Mouse (Mus musculus) 416B (cell line): ENCODE results near the gene Tmem219.
"Not testable (repeated sequence)": the region's sequence is repeated elsewhere in the genome, so short reads cannot be mapped to it uniquely, and the experiment has no call there.

Source experiments
- DNase-seq: peaks from one replicate; pipeline ENCODE4 v3.0.0; 2011; ENCODE audit warnings: low read depth

Gene Tmem219

DNA sequence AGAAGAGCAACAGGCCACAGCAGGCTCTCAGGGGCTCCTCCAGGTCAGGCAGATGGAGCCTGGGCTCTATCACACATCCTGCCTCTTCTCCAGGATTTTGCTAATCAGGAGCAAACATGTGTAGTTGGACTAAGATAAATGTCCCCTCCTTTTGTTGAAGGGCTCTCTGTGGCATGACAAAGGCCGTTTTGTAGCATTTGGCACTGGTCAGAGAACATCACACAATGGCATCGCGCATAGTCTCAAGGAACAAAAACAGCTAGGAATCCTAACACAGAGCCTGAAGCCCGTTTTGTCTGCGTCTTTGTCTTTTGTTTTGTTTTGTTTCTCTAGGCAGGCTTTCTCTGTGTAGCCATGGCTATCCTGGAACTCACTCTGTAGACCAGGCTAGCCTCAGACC is 1.3 kb upstream of the Tmem219 start:
- no peak for DNase-seq

DNA sequence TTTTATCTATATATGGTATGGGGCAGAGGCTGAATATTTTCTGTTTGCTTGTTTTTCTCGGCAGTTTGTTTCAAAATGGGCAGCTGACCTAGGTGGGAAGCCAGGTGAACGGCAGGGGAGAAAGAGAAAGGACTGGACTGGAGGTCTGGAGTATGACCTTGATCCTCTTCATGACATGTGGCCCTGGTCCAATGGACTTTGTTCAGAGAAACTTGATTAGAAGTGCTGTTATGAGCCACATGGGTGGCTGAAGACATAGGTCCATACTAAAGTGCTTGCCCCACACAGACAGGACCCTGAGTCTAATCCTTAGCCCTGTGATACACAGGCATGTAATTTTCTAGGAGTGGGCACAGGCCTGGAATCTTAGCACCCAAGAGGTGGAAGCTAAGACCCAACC is 1.2 kb downstream of the Tmem219 start:
- DNase-seq, result no peak

- DNase-seq, result no peak
Observed at GRCm38 (mm10) chr7:126919973-126920372, 2.7 kb downstream of the Tmem219 start.

DNA sequence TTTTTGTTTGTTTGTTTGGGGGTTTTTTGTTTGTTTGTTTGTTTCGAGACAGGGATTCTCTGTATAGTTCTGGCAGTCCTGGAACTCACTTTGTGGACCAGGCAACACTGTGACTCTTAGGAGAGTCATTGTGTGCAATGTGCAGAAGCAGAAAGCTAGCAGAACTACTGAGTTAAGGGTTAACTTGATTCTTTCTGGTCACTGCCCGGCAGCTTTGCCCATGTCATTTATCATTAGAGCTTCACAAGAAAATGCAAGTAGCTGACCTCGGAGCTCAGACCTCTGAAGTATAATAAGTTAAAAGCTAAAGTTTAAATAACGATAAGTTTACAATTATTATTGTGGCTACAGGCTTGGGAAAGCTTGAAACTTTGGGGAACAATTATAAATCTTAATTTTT is 4.4 kb downstream of the Tmem219 start:
- not testable (repeated sequence) for DNase-seq

GRCm38 (mm10) chr7:126914844-126915243 is 7.9 kb downstream of the Tmem219 start:
- DNase-seq, result no peak

DNA sequence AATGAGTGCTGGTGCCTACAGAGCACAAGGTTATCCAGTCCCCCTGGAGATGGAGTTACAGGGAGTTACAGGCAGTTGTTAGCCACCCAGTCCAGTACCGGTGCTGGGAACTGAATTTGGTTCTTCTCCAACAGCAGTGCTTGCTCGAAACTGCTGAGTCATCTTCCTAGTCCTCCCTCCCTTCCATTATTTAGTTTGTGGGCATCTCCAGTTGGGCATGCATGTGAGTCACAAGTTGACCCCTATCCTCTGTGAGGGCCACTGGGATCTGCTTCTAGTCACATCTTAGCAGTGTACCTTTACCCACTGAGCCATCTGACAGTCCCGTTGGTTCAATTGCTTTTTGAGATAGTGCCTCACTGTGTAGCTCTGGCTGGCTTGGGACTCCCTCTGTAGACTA is 17.1 kb downstream of the Tmem219 start:
- DNase-seq, result peak; percentile 80

DNA sequence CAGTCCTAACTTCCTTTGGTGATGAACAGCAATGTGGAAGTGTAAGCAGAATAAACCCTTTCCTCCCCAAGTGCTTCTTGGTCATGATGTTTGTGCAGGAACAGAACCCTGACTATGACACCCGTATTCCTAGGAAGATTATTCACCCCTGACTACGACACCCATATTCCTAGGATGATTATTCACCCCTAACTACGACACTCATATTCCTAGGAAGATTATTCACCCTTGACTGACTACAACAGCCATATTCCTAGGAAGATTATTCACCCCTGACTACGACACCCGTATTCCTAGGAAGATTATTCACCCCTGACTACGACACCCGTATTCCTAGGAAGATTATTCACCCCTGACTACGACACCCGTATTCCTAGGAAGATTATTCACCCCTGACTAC is 22.9 kb downstream of the Tmem219 start:
- not testable (repeated sequence) for DNase-seq

DNA sequence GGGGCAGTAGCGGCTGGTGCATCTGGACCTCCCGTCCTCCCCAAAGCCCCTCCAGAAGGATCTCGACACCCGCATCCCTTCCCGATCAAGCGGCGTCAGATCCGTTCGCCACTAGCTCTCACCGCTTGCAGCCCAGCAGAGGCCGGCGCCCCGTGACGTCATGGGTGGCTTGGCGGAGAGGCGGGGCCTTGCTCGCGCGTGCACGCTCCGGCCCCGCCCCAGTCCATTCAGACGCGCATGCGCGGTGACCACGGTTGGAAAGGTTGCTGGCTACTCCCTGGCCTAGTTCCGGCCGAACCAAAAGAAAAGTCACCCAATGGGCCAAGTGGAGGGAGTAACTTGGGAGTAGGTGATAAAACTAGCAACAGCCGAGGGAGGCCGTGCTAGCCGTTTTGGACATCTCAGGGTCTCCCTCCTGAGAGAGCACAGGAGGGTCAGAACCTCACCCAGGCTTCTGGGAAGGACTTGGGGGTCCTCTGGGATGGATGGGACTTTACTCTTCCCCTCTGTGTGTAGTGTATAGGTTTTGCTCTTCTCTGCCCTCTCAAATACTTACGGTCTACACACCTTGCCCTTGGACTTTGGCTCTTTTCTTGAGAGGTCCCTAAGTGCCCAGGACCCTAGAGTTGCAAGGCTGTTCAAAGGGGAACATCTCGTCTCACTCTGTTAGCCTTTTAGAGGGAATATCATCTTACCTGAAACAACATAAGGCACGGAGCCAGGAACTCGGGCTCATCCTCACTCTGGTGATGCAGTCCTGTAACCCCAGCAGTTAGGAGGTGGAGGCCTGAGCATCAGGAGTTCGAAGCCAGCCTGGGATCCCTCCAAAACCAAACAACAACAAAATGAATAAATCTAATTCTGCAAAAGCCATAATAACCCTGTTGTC is 24.4 kb downstream of the Tmem219 start:
- peak; percentile 94 for DNase-seq

DNA sequence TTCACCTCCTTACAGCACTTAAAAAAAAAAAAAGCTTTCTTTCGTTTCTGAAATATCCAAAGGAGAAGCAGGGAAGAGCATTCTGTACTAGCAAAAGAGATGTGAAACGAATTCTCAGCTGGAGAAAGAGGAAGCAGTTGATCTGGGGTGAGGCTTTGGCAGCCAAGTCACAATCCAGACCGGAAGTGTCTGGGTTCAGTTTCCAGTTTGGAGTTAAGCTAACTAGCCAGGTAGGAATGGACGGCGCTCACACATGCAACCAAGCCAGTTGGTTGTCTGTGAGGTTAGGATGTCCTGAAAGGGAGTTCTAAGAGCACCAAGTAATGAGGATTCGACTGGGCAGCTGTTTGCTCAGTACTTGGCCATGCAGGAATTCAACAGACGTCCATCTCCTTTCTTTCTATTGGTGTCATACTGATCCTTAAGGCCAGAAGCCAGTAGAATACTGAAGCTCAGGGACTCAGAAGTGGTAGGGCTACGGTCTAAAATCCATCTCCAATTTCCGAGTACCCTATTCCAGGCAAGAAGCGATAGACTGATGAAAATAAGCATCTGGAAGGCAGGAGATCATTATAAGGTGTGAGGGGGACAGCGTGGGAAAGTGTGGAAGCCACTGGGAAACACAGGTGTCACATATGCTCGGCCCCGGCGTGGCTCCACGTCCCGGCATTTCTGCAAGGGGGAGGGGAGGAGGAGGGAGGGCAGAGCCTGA is 25.2 kb downstream of the Tmem219 start:
- peak; percentile 82 for DNase-seq

GRCm38 (mm10) chr7:126896912-126897311 is 25.8 kb downstream of the Tmem219 start:
- DNase-seq, result no peak

GRCm38 (mm10) chr7:126888852-126889251 is 33.9 kb downstream of the Tmem219 start:
- peak; percentile 32 for DNase-seq

DNA sequence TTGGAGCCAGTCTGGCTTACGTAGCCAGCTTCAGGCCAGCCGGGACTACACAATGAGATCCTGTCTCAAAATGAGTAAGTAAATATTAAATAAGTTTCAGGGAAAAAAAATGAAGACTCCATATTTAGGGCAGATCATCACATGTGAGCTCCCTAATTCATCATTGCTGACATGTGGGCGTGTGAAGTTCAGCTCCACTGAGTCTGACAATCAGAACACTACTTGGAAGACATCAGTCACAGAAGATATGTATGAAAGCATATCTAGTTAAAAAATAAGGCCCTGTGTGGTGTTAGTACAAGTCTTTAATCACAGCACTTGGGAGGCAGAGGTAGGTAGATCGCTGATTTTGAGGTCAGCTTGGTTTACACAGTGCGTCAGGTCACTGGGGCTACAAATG is 35.4 kb downstream of the Tmem219 start:
- DNase-seq, result no peak

GRCm38 (mm10) chr7:126884286-126885164 is 38.2 kb downstream of the Tmem219 start, which contains the start of gene Taok2:
TSS of gene Taok2 (minus strand) at chr7:126884703.
- DNase-seq, result peak; percentile 99

- DNase-seq, result peak; percentile 59
Observed at GRCm38 (mm10) chr7:126883731-126884181, 39.0 kb downstream of the Tmem219 start.

DNA sequence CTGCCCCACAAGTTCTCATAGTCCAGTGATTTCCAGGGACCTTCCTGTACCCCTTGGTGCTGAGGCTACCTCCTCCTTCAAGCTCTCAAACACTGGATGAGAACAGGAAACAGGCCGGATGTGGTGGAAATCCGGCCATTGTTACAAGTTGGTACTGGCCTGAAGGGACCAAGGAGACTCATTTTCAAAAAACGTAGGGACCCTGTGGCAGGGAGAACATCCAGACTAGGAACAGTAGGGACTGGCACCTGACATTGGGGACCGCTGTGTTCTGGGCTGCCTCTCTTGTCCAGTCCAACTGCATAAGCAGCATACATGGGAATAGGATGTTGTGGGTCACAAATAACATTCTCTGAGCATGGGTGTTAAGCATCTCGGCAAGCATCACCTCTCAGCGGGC is 41.7 kb downstream of the Tmem219 start:
- peak; percentile 37 for DNase-seq

DNA sequence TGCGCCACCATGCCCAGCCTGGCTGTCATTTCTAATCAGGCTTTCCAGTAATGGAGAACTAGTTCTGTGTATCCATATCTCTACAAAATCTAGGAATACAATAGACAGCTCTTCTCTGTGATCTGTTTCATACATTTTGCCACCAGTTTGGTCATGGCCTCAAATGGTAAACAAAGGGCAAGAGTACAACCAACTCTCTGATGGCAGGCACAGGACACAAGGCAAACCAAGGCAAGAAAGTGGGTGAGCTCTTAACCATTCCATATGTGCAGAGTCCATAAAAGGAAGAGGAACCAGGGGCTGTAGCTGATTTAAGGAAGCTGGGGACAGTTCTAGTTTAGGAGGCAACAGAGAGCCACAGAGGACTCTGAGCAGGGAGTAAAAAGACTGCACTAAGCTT is 45.5 kb downstream of the Tmem219 start:
- DNase-seq, result no peak

DNA sequence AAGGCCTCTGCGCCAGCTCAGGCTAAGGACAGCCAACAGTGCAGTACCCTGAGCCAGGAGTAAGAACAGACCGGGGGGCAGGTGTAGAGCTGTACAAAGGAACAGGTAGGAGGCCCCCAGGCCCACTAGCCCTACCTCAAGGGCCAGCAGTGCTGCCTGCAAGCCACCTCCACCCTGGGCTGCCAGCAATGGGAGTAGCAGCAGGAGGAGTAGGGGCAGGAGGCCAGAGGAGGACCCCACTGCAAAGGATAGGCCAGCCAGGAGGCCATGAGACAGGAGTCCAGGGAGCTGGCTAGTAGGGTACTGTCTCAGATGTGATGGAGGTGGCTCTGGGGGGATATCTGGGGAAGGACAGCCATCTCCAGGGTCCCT is 52.2 kb downstream of the Tmem219 start:
- no peak for DNase-seq

GRCm38 (mm10) chr7:126869780-126870519 is 52.8 kb downstream of the Tmem219 start:
- no peak for DNase-seq

DNA sequence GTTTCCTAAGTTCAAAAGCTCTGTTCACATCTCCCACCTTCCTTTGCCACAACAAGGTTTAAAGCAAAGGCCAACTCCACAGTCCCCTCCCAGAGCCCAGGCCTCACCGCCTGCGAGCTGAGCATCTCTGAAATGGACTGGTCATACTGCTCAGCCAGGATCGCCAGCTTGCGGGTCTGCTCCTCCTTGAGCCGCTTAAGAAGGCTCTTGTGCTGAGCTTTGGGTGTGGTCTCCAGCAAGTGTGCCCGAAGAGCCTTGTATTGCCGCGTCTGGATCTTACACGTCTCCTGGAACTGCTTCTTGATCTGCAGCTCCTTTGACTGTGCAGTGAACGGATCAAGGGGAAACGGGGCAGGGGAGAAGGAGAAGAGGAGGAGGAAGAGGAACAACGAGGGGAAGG is 54.7 kb downstream of the Tmem219 start:
- DNase-seq, result no peak

- DNase-seq, result no peak
Observed at GRCm38 (mm10) chr7:126867534-126867933, 55.2 kb downstream of the Tmem219 start.

- DNase-seq, result no peak
Observed at GRCm38 (mm10) chr7:126863791-126864190, 58.9 kb downstream of the Tmem219 start.
